Mouse (Mus musculus) layer of hippocampus, adult 2 months (tissue): ENCODE measurements around the gene Cfap52. TPM values are rescaled to one million over a fixed set of nuclear protein-coding genes. Genes with fewer than 3 reads are reported as not detected.

Experiments
- DNase-seq, 2 experiments: peaks; one replicate each; pipeline ENCODE4 v3.0.0; 2022; ENCODE audit warnings: low spot score in 2 of 2
- H3K27ac ChIP-seq: fragments of 200-600 bp; 2 replicates; pipeline ENCODE4 v1.8.1; 2022
- H3K4me3 ChIP-seq: fragments of 200-600 bp; 2 replicates; pipeline ENCODE4 v1.8.1; 2022; ENCODE audit warnings: mild to moderate bottlenecking
- CTCF ChIP-seq: fragments of 200-600 bp; conservative IDR thresholded peaks from 2 replicates; pipeline ENCODE4 v1.8.1; 2022; ENCODE audit warnings: antibody characterized with exemption, mild to moderate bottlenecking, moderate library complexity
- total RNA-seq, 2 experiments: library from RNA; stranded (reverse); gene quantifications; 2 replicates each; pipeline ENCODE4 v1.2.3; 2021

Gene Cfap52
- total RNA-seq, 2 experiments from 2014 or later: 0.86 to 1.7 TPM

DNA sequence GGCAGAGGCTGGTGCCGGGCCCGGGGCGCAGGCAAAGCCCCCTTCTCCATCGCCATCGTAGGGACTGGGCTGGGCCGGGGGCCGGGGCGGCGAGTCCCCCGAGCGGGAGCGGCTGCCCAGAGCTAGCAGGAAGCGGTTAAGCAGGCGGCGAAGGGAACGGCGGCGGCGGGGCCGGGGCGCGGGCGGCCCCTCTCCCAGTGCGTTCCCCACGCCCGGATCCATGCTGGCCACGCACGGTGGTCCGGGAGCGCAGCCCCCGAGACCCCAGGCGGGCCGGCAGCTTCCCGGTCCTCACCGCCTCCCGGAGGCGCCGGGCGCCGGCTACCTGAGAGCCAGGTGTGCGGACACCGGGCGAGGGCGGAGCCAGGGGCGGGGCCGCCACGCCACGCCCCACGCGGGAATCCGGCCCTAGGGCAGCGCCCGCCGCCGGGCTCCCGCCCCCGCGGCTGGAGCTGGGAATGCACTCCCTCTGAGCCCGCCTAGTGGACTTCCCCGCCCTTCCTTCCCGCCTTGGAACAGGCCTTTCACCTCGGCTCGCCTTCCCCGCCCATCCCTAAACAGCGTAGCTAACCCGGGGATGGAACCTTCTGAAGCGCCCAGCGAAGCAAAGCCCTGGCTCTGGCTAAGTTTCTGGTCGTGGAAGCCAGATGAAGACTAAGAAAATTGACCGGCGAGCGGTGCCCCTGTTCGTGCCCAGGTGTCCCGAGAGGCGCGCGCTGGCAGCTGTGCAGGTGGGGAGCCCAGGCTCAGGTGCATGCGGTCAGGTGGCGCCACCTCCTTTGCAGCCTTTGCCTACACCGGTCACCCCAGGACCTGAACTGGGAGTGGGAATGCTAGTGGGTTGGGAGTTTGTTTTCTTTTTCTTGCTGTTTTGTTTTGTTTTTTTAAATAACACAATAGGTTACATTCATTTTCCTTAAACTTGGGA, 43.4 kb downstream of the Cfap52 start, which contains the start of gene Usp43:
TSS of gene Usp43 (minus strand) at position 327 of the 928 bp plus-strand sequence.
- H3K4me3 ChIP-seq: peak within 1 kb of the TSS; percentile 60
- no peak for DNase-seq
- TF ChIP-seq CTCF: peak; percentile 39
- H3K27ac ChIP-seq: peak within 1 kb of the TSS; percentile 57; the same call in 1 of the 2 replicates

DNA sequence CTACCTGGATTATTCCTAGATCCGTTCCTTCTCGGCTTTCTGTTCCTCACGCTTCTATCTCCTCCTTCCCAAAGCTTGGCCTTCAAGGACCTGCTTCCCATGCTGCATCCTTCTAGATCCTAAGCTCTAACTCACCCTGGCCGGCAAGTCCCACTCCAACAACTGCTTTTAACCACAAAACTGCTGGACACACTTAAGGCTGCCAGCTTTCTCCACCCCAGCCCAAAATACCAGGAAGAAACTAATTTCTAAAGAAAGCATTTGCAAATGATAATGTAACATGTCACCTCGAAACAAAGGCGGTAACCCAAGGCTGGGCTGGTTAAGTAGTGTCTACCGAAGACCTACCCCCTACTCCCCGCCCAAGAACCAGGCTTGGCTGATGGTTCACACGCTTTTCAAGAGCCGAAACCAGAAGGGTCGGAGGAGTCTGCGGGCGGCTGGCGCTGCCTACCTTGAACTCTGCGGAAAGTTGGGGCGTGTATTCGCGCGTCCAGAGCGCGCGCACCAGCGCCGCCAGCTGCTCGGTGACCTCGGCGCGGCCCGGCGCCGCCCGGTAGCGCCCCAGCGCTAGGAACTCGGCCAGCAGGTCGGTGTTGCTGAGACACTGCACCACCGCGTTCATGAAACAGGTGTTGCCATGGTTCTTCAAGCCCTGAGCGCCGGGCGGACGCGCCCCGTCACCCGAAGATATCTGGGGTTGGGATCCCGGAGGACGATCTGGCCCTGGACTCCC, 44.2 kb downstream of the Cfap52 start:
- H3K27ac ChIP-seq: peak overlapping the region; percentile 57; the same call in 1 of the 2 replicates
- no peak for TF ChIP-seq CTCF
- H3K4me3 ChIP-seq: peak overlapping the region; percentile 60
- DNase-seq: no peak

DNA sequence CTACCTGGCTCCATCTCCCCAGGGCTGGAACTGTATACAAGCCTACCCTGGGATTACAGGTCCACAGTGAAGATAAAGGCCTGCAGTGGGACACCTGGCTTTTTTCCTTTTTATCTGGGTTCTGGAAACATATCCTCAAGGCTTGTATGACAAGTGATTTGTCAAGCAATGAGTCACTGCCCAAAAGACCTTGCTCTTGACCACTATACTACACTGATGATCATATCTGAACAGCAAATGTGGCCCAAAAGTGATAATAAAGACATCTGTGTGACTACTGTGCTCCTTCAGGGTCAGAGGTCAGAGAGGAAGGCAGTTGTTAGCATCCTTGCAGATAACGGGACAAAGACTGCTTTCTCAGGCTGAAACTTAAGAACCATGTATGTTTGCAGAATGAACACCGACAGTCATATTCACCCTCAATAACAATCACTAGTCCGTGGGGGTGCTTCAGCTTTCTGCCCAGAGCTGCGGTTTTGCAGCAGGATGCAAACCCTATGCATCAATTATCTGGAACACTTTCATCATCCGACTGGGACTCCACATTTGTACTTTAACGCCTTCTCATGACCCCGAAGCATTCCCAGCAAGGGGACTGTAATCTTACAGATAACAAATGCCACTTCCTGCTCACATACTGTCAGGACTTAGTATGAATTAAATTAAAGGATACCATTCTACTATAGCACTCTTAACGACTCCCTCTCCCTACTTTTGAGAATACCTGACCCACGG, 45.1 kb downstream of the Cfap52 start:
- H3K4me3 ChIP-seq: no peak overlapping the region
- no peak overlapping the region for H3K27ac ChIP-seq
- no peak for TF ChIP-seq CTCF
- DNase-seq: no peak

DNA sequence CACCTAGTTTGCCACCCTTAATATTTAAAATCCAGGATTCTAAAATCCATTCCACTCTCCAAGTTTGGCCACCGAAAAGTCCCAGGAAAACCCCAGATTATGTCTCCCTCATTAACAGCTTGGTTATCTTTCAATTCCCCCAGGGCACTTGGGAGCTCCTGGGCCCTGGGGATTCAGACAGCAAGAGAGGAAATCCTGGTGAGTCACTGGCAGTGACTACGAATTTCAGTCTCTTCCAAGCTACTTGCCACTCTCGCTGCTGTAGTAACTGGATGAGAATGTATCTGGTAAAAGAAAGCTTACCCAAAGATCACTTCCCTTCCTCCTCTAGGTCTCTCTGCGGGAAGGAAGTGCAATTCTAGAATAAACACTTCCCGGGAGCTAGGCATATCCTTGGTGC, 45.9 kb downstream of the Cfap52 start:
- TF ChIP-seq CTCF: no peak
- no peak for DNase-seq
- H3K4me3 ChIP-seq: no peak overlapping the region
- no peak overlapping the region for H3K27ac ChIP-seq

DNA sequence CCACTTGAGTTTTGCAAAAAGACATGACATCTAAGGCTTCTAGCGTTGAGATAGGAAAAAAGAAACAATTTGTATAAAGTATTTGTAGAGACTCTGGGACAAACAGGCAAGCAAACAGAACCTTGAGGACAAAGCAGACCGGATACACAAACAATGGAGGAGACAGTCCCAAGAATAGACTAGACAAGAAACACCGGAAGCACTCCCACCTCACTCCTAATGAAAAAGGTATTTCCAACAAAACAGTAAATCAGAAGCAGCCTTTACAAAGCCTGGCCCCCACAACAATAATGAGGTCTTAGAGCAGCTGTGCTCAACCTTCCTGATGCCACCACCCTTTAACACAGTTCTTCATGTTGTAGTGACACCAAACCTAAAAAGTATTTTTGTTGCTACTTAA, 48.3 kb downstream of the Cfap52 start:
- H3K27ac ChIP-seq: no peak overlapping the region
- no peak for DNase-seq
- TF ChIP-seq CTCF: no peak

DNA sequence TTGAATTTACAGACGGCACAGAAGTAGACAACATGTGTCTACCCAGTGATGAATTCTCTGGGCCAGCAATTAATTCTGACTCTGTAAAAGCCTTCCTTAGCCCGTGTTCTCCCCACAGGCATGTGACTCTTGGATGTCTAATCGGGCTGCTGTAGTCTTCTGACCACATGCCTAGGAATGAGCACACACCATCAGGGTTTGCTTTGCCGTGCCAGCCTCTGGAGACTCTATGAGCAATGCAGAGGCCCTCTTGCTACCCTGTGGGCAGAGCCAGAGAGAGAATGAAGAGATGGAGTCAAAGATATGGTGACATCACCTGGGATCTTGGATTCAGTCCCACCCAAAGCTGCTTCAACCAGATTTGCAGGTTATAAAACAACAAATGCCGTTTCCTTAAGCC, 54.4 kb downstream of the Cfap52 start:
- Histone ChIP-seq H3K27ac (no peak overlapping the region), H3K4me3 (no peak overlapping the region)
- DNase-seq: no peak
- no peak for TF ChIP-seq CTCF

More for the DNA sequence above, 48.3 kb downstream of the Cfap52 start:
- no peak overlapping the region for H3K4me3 ChIP-seq

DNA sequence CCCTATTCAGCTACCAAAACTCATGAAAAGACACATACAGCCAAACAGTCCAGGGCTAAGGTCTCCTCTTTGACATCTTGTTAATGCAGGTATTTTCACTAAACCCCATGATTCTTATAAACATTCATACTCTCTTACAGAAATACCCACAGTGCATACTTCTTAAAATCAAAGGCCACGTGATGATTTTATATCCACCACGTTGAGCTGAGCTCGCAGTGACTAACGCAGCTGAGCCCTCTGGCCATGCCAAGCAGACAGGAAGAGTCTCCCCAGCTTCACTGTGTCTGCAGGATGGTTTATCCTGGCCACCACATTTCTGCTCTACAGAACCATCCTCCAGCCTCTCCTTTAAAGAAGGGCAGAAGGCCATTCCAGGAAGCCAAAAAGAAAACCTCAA, 61.7 kb downstream of the Cfap52 start:
- Histone ChIP-seq H3K4me3 (no peak overlapping the region), H3K27ac (no peak overlapping the region)
- no peak for DNase-seq
- TF ChIP-seq CTCF: no peak

DNA sequence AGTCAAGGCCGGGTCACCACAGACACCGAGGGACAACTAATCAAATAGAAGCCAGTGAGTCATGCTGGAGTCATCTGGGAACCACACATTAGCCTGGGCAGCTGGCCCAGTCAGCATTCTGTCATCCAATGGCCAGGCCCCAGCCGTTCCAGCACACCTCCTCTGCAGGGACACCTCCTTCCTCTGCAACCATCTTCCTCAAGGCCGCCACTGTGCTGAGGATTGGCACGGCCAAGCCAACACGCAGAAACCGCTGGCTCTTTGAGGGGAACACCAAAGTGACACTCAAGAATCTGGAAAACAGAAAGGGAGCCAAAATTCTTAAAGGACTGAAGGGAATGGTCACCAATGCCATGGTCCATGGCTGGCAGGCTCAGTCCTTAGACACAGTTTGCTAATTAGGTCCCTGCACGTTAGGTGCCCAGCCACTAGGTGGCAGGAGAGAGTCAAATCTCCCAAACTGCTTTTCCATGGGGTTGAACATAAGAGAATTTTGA, 68.3 kb downstream of the Cfap52 start:
- peak; percentile 96 for TF ChIP-seq CTCF
- DNase-seq: peak; percentile 29 to 68
- Histone ChIP-seq H3K27ac (no peak overlapping the region), H3K4me3 (no peak overlapping the region)

DNA sequence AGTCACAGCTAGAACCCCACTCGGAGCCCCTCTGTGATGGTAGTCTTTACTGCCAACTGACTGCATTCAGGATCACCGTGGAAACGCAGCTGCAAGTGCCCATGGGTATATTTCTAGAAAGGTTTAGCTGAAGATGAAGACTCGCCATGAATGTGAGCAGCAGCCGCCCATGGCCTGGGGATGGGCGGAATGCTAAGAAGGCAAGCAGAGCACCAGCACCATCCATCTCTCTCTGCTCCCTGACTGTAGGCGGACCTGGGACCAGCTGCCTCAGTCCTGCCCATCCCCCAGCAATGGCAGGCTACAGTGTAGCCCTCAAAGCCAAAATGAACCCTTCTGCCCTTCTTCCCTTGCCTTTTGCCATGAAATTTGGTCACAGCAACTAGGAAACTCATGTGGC, 69.8 kb downstream of the Cfap52 start:
- no peak overlapping the region for H3K27ac ChIP-seq
- DNase-seq: no peak
- no peak for TF ChIP-seq CTCF
- H3K4me3 ChIP-seq: no peak overlapping the region

DNA sequence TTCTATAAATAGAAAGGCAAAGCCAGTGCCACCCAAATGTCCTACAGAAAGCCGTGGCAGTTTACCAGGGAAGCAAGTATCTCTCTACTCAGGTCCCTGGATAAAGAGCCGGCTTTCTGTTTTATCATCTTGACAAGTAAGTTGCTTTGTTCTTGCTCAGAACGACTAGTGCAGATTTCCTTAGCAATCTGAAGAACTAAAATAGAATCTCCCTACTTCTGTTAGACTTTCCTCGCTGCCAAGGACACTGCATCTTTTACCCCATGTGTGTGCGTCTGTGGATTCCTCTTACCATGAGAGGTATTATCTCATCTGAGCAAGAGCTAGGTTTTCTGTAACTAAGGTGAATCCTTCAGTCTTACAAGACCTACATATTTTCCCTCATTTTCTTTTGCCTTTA, 76.9 kb downstream of the Cfap52 start:
- Histone ChIP-seq H3K27ac (peak overlapping the region; percentile 12; the same call in 1 of the 2 replicates), H3K4me3 (no peak overlapping the region)
- DNase-seq: no peak
- TF ChIP-seq CTCF: no peak

DNA sequence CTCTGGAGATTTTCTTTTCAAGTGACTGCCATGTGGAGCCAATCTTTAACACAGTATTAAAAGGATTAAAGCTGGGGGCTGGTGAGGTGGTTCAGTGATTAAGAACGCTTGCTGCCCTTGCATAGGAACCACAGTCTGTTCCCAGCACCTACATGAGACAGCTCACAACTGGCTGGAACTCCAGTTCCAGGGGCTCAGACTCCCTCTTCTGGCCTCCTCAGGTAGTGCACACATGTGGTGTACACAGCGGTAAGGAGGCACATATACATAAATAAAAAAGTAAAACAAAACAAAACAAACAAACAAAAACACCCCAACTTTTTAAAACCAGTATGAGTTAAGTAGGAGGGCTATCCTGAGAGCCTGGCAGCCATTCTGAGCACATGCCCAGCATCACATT, 79.5 kb downstream of the Cfap52 start:
- peak overlapping the region; percentile 65; the same call in 1 of the 2 replicates for H3K27ac ChIP-seq
- DNase-seq: no peak
- H3K4me3 ChIP-seq: no peak overlapping the region
- TF ChIP-seq CTCF: peak; percentile 50

Other genes starting within 250 kb of the Cfap52 start
- gene Glp2r, start 194.5 kb downstream of the Cfap52 start, total RNA-seq: 1 to 10 TPM; 1.7 to 2.7 TPM
- not detected for gene Gsg1l2, start 191.0 kb downstream of the Cfap52 start, total RNA-seq
- not detected for gene Dhrs7c, start 167.5 kb downstream of the Cfap52 start, total RNA-seq
- gene Usp43, start 43.5 kb downstream of the Cfap52 start, total RNA-seq: under 1 TPM; 0.91 to 0.95 TPM
- 10 to 100 TPM; 33.4 to 35.0 TPM for gene Stx8, start 542 bp upstream of the Cfap52 start, total RNA-seq